ENCODE assay signal across 26 mouse cellular contexts in genomic region chr15:99234326-99235010, GRCm38 (mm10). TPM values are rescaled to one million over a fixed set of nuclear protein-coding genes. Genes with fewer than 3 reads are reported as not detected.
DNase-seq lines count a peak whose midpoint lies in the region; ATAC-seq and TF ChIP-seq lines count a peak whose summit lies in the region.
"Had no signal": no experiment of that assay in that cellular context is flagged by ENCODE, and none has a peak within 500 bp of the region (broad histone marks: within the 10 kb centered on the region; RNA-seq: fewer than 3 reads in every experiment).

No protein-coding gene starts in this region.

- no peaks in the 10 kb centered on the region for H3K36me3 ChIP-seq in midbrain, embryonic 10.5 days
- H3K36me3 ChIP-seq in midbrain, postnatal 0 days (ENCODE audit: insufficient read depth, low read length) = no peaks in the 10 kb centered on the region
- H3K36me3 ChIP-seq: embryonic facial prominence, embryonic 13.5 days; forebrain, embryonic 12.5 days; heart, embryonic 15.5 days; limb, embryonic 12.5 days had no signal

- H3K4me2 ChIP-seq in midbrain, postnatal 0 days (ENCODE audit: low read depth, low read length, poor library complexity, severe bottlenecking) = no peak overlapping the region
- H3K4me2 ChIP-seq: embryonic facial prominence, embryonic 13.5 days; forebrain, embryonic 12.5 days; heart, embryonic 15.5 days; limb, embryonic 12.5 days had no signal

- TF ChIP-seq CTCF in midbrain, postnatal 0 days (IDR thresholded peaks at IDR 0.05) = no peak
- no peak for TF ChIP-seq CTCF in left cerebral cortex, adult 2 months (IDR thresholded peaks at IDR 0.05)

- WGBS in midbrain, embryonic 10.5 days = 63% methylated on average over 12 of the region's 12 CpGs
- 62% methylated on average over 12 of the region's 12 CpGs for WGBS in midbrain, postnatal 0 days

- no peak for ATAC-seq in midbrain, postnatal 0 days (ENCODE audit: low FRiP score)
- ATAC-seq: hindbrain, embryonic 16.5 days; midbrain, embryonic 16.5 days had no signal

- H3K9me3 ChIP-seq in midbrain, embryonic 10.5 days (replicated peaks) = no peaks in the 10 kb centered on the region
- H3K9me3 ChIP-seq in midbrain, postnatal 0 days (ENCODE audit: low read length) = no peaks in the 10 kb centered on the region
- H3K9me3 ChIP-seq: embryonic facial prominence, embryonic 13.5 days; forebrain, embryonic 12.5 days; heart, embryonic 15.5 days; limb, embryonic 12.5 days had no signal

- peaks cover 54% of the 10 kb centered on the region for H3K27me3 ChIP-seq in midbrain, embryonic 10.5 days (ENCODE audit: low read depth, poor library complexity, severe bottlenecking)
- peaks cover 9% of the 10 kb centered on the region; the same call in 1 of the 2 replicates for H3K27me3 ChIP-seq in midbrain, postnatal 0 days (ENCODE audit: insufficient read depth, low read length)

- intact Hi-C loops in left cerebral cortex, postnatal 10 days (cut with DNase I) = no loop called here
- intact Hi-C loops in left cerebral cortex, adult 2 months (cut with DNase I) = no loop called here

- peaks cover 15% of the 10 kb centered on the region for H3K4me1 ChIP-seq in midbrain, embryonic 10.5 days
- H3K4me1 ChIP-seq in midbrain, postnatal 0 days (ENCODE audit: insufficient read depth, low read length) = no peaks in the 10 kb centered on the region
- H3K4me1 ChIP-seq: heart, embryonic 15.5 days had no signal

- H3K4me3 ChIP-seq in midbrain, embryonic 10.5 days = no peak overlapping the region
- H3K4me3 ChIP-seq in midbrain, postnatal 0 days (ENCODE audit: low read depth, low read length) = no peak overlapping the region
- no peak overlapping the region for H3K4me3 ChIP-seq in left cerebral cortex, adult 2 months
- H3K4me3 ChIP-seq: embryonic facial prominence, embryonic 13.5 days; erythroblast, embryonic 14.5 days; forebrain, embryonic 12.5 days; heart, embryonic 15.5 days; limb, embryonic 12.5 days had no signal

- no peak for DNase-seq in midbrain, embryonic 10.5 days (ENCODE audit: low spot score)
- no peak for DNase-seq in midbrain, postnatal 0 days (ENCODE audit: low spot score)
- DNase-seq in naive thymus-derived CD4-positive, alpha-beta T cell, adult 2 months (ENCODE audit: low read depth) = peak; percentile 41
- DNase-seq in thymus, postnatal 25 days = peak; percentile 69
- no peak for DNase-seq in left cerebral cortex, postnatal 10 days (ENCODE audit: extremely low spot score in 1 of 2, low spot score in 2 of 2)
- no peak for DNase-seq in left cerebral cortex, adult 2 months (ENCODE audit: extremely low spot score in 1 of 2, low spot score in 2 of 2)
- DNase-seq in embryo, embryonic 10 days (ENCODE audit: low spot score) = no peak
- DNase-seq: adrenal gland, postnatal 10 days; cerebellum, adult 18-20 months; cerebellum, postnatal 25 days; embryo, embryonic 11 days; heart, postnatal 36 days; kidney, adult 18-20 months; lung, postnatal 4 days; right cerebral cortex, postnatal 14 days had no signal

- no peak overlapping the region for H3K9ac ChIP-seq in midbrain, postnatal 0 days (replicated peaks; ENCODE audit: low read length, poor library complexity, severe bottlenecking)
- H3K9ac ChIP-seq: embryonic facial prominence, embryonic 13.5 days; forebrain, embryonic 12.5 days; heart, embryonic 15.5 days; limb, embryonic 12.5 days; liver, embryonic 14.5 days had no signal

- H3K27ac ChIP-seq in midbrain, embryonic 10.5 days (replicated peaks) = 0 out of 2 replicates have a peak overlapping the region, but pooled peaks have one; percentile 13
- no peak overlapping the region for H3K27ac ChIP-seq in midbrain, postnatal 0 days (ENCODE audit: low read depth, low read length)
- H3K27ac ChIP-seq in left cerebral cortex, adult 2 months = no peak overlapping the region
- H3K27ac ChIP-seq: embryonic facial prominence, embryonic 13.5 days; forebrain, embryonic 12.5 days; heart, embryonic 15.5 days; limb, embryonic 12.5 days; liver, embryonic 14.5 days; stomach, postnatal 0 days had no signal

RNA-seq across cellular contexts. Expression of gene Kcnh3, which starts 9.8 kb away (rescaled TPM):
- polyA plus RNA-seq in midbrain, embryonic 10.5 days (2016; fragmentation: Nextera tagmentation; extraction: Ambion mirVana) = 0.07 TPM in 1 of 2 replicates, not detected in the other
- 1.6 and 3.6 TPM in 2 replicates for total RNA-seq in midbrain, postnatal 0 days (2014; rRNA removed)
- 0.60 and 0.67 TPM in 2 replicates for polyA plus RNA-seq in midbrain, postnatal 0 days (2015; fragmentation: Nextera tagmentation; extraction: Ambion mirVana)
- 100 to 1,000 TPM; 132 to 134 TPM for total RNA-seq in left cerebral cortex, postnatal 10 days (2021)
- total RNA-seq in left cerebral cortex, adult 2 months (2021) = 100 to 1,000 TPM; 174 to 180 TPM
- total RNA-seq: gastrocnemius, adult 18-20 months; megakaryocyte-erythroid progenitor cell, adult 5-6 weeks had no signal

RNA-seq across cellular contexts. Expression of gene Mcrs1, which starts 17.3 kb away (rescaled TPM):
- 202 and 215 TPM in 2 replicates for polyA plus RNA-seq in midbrain, embryonic 10.5 days (2016; fragmentation: Nextera tagmentation; extraction: Ambion mirVana)
- 223 and 225 TPM in 2 replicates for total RNA-seq in midbrain, postnatal 0 days (2014; rRNA removed)
- 207 and 222 TPM in 2 replicates for polyA plus RNA-seq in midbrain, postnatal 0 days (2015; fragmentation: Nextera tagmentation; extraction: Ambion mirVana)
- total RNA-seq in left cerebral cortex, postnatal 10 days (2021) = 100 to 1,000 TPM; 116 to 127 TPM
- total RNA-seq in left cerebral cortex, adult 2 months (2021) = 10 to 100 TPM; 77.3 to 81.0 TPM

Comparison
In these comparisons a context has a peak if more than half of its experiments do, and no peak if none do; other contexts are left out.
1. DNase-seq: peak in naive thymus-derived CD4-positive, alpha-beta T cell, adult 2 months (single experiment) and thymus, postnatal 25 days (single experiment); none in midbrain, embryonic 10.5 days (single experiment), midbrain, postnatal 0 days (single experiment), left cerebral cortex, postnatal 10 days (0 of 2), left cerebral cortex, adult 2 months (0 of 2) and embryo, embryonic 10 days (single experiment).
2. RNA of gene Kcnh3, which starts 9.8 kb away (total RNA-seq): 174 to 180 TPM in left cerebral cortex, adult 2 months and 132 to 134 TPM in left cerebral cortex, postnatal 10 days; 1.6 to 3.6 TPM in midbrain, postnatal 0 days; every median in the first group is over 10 times any median in the second.